ENCODE assay signal across 23 mouse cellular contexts in the genomic region with DNA sequence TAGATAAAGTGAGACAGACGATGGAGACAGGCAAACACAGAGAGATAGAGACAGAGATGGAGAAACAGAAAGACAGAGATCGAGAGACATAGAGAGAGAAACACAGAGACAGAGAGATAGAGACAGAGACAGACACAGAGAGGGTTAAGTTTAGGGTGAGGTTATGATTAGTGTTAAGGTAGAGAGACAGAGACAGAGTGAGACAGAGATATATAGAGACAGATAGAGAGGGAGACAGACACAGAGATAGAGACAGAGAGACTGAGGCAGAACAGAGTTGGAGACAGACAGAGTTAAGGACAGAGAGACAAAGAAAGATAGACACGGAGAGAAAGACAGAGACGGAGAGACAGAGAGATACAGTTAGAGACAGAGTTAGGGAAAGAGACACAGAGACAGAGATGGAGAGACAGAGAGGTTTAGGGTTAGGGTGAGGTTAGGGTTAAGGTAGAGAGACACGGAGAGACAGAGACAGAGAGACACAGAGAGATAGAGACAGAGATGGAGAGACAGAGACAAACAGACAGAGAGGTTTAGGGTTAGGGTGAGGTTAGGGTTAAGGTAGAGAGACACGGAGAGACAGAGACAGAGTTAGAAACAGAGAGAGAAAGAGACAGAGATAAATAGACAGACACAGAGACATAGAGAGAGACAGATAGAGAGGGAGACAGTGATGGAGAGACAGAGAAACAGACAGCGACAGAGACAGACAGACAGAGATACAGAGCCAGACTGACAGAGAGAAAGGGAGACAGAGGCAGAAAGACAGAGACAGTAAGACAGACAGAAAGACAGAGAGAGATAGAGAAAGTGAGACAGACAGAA. TPM values are rescaled to one million over a fixed set of nuclear protein-coding genes. Genes with fewer than 3 reads are reported as not detected.
A peak's percentile ranks its signal among the peaks of the same experiment; 100 is the strongest.
DNase-seq lines count a peak whose midpoint lies in the region; ATAC-seq and TF ChIP-seq lines count a peak whose summit lies in the region.
"Had no signal": no experiment of that assay in that cellular context is flagged by ENCODE, and none has a peak within 500 bp of the region (broad histone marks: within the 10 kb centered on the region; RNA-seq: fewer than 3 reads in every experiment).

No protein-coding gene starts in this region.

- no peak for TF ChIP-seq POLR2A in CH12.LX (IDR thresholded peaks at IDR 0.05; ENCODE audit: low read depth, low read length)

- intact Hi-C loops in heart, postnatal 10 days (cut with DNase I): no loop called here

- in situ Hi-C loops in CH12.LX (cut with MboI; ENCODE audit: low pct_ligation_motif_present, low pct_unique_long_range_greater_than_20kb, low sequenced_read_pairs): no loop called here

- ATAC-seq in monocyte, adult 5-6 weeks (replicated peaks; ENCODE audit: insufficient number of reproducible peaks, low FRiP score, low TSS enrichment, poor library complexity, severe bottlenecking): peak; percentile 12; the same call in 1 of the 2 replicates
- ATAC-seq in forebrain, embryonic 12.5 days (ENCODE audit: low FRiP score): no peak
- ATAC-seq: liver, embryonic 12.5 days; Patski had no signal

- no peak overlapping the region for H3K27ac ChIP-seq in CH12.LX (ENCODE audit: insufficient read depth, low read depth)
- no peak overlapping the region for H3K27ac ChIP-seq in forebrain, embryonic 12.5 days
- no peak overlapping the region for H3K27ac ChIP-seq in heart, embryonic 10.5 days
- H3K27ac ChIP-seq: embryonic facial prominence, embryonic 10.5 days; liver, embryonic 12.5 days; stomach, embryonic 15.5 days had no signal

- TF ChIP-seq CTCF in CH12.LX (conservative IDR thresholded peaks at IDR 0.05 in 1 of 2, IDR thresholded peaks at IDR 0.05 in 1 of 2; ENCODE audit: low read depth in 2 of 2, low read length in 2 of 2): no peak

- H3K9ac ChIP-seq in CH12.LX (ENCODE audit: insufficient read depth, low read depth): no peak overlapping the region
- H3K9ac ChIP-seq in forebrain, embryonic 12.5 days: no peak overlapping the region
- H3K9ac ChIP-seq: liver, embryonic 12.5 days; stomach, embryonic 15.5 days had no signal

- dilution Hi-C loops in CH12.LX (cut with MboI; ENCODE audit: extremely low pct_ligation_motif_present, extremely low pct_unique_long_range_greater_than_20kb, low sequenced_read_pairs): no loop called here

- DNase-seq in 3T3-L1 (ENCODE audit: low read depth, low spot score): peak; percentile 19
- peak; percentile 31 for DNase-seq in CH12.LX (ENCODE audit: extremely low read depth)
- DNase-seq in R1 (ENCODE audit: low read depth, low spot score): peak; percentile 73
- DNase-seq in heart, postnatal 10 days: no peak
- DNase-seq in heart, embryonic 10.5 days (ENCODE audit: low spot score): no peak
- DNase-seq: cerebellum, adult 9-10 months had no signal

- H3K4me3 ChIP-seq in CH12.LX (replicated peaks in 1 of 3; ENCODE audit: low read depth in 2 of 3, low read length in 2 of 3, poor library complexity in 1 of 3): no peak overlapping the region
- no peak overlapping the region for H3K4me3 ChIP-seq in forebrain, embryonic 12.5 days (replicated peaks)
- H3K4me3 ChIP-seq in heart, embryonic 10.5 days: no peak overlapping the region
- H3K4me3 ChIP-seq: embryonic facial prominence, embryonic 10.5 days; liver, embryonic 12.5 days; myocyte; stomach, embryonic 15.5 days had no signal

- TF ChIP-seq RAD21 in CH12.LX (IDR thresholded peaks at IDR 0.05; ENCODE audit: low read depth, low read length): no peak

- peaks cover 43% of the 10 kb centered on the region for H3K9me3 ChIP-seq in CH12.LX (replicated peaks; ENCODE audit: low read length)
- peaks cover 39% of the 10 kb centered on the region for H3K9me3 ChIP-seq in forebrain, embryonic 12.5 days
- H3K9me3 ChIP-seq in heart, embryonic 10.5 days: peaks cover 38% of the 10 kb centered on the region

- no peaks in the 10 kb centered on the region for H3K4me1 ChIP-seq in CH12.LX (ENCODE audit: control insufficient read depth in 1 of 2, insufficient read depth in 2 of 2)
- no peaks in the 10 kb centered on the region for H3K4me1 ChIP-seq in forebrain, embryonic 12.5 days
- H3K4me1 ChIP-seq in heart, embryonic 10.5 days: no peaks in the 10 kb centered on the region
- H3K4me1 ChIP-seq: embryonic facial prominence, embryonic 10.5 days; liver, embryonic 12.5 days; stomach, embryonic 15.5 days had no signal

- H3K36me3 ChIP-seq in CH12.LX (replicated peaks in 1 of 2; ENCODE audit: control insufficient read depth in 1 of 2, insufficient read depth in 1 of 2, low read length in 1 of 2): peaks cover 29 to 43% of the 10 kb centered on the region in 2 experiments
- H3K36me3 ChIP-seq in forebrain, embryonic 12.5 days (replicated peaks): peaks cover 38% of the 10 kb centered on the region
- peaks cover 38% of the 10 kb centered on the region for H3K36me3 ChIP-seq in heart, embryonic 10.5 days

- H3K27me3 ChIP-seq in CH12.LX (replicated peaks): no peaks in the 10 kb centered on the region
- no peaks in the 10 kb centered on the region for H3K27me3 ChIP-seq in forebrain, embryonic 12.5 days
- no peaks in the 10 kb centered on the region for H3K27me3 ChIP-seq in heart, embryonic 10.5 days (ENCODE audit: insufficient read depth, poor library complexity, severe bottlenecking)
- H3K27me3 ChIP-seq: liver, embryonic 12.5 days; Patski; stomach, embryonic 15.5 days had no signal

- no peak for TF ChIP-seq EP300 in CH12.LX (IDR thresholded peaks at IDR 0.05; ENCODE audit: low read length)

- no peak overlapping the region for H3K4me2 ChIP-seq in CH12.LX (ENCODE audit: insufficient read depth, low read depth, poor library complexity, severe bottlenecking)
- no peak overlapping the region for H3K4me2 ChIP-seq in forebrain, embryonic 12.5 days
- H3K4me2 ChIP-seq: liver, embryonic 12.5 days; stomach, embryonic 15.5 days had no signal

- H3K79me2 ChIP-seq in CH12.LX (replicated peaks; ENCODE audit: control insufficient read depth, extremely low read depth, insufficient read depth, poor library complexity, severe bottlenecking): no peaks in the 10 kb centered on the region

- 78% methylated on average over 2 of the region's 7 CpGs for WGBS in forebrain, embryonic 12.5 days
- WGBS in heart, embryonic 10.5 days: 58% methylated on average over 4 of the region's 7 CpGs

TF ChIP-seq in CH12.LX, 34 proteins besides CTCF, POLR2A, EP300 and RAD21:
- TF ChIP-seq HCFC1 (IDR thresholded peaks at IDR 0.05; ENCODE audit: low read depth, low read length): no peak
- no peak for TF ChIP-seq POLR2AphosphoS2 (IDR thresholded peaks at IDR 0.05; ENCODE audit: low read depth, low read length)
- no peak for TF ChIP-seq NRF1 (IDR thresholded peaks at IDR 0.05; ENCODE audit: low read depth, low read length)
- TF ChIP-seq CHD2 (IDR thresholded peaks at IDR 0.05; ENCODE audit: low read length): no peak

RNA-seq across cellular contexts. Expression of a gene that starts 16.8 kb away (rescaled TPM):
- not detected in 2 replicates for total RNA-seq in CH12.LX (2012; rRNA removed)
- not detected in 2 replicates for total RNA-seq in CH12.LX (2014; rRNA removed)
- not detected in 2 replicates for polyA plus RNA-seq in CH12.LX (2012; ENCODE audit: insufficient read length, low read depth)
- total RNA-seq in monocyte, adult 5-6 weeks (2017): not detected in 3 replicates
- not detected for total RNA-seq in heart, postnatal 10 days (2021)
- polyA plus RNA-seq in forebrain, embryonic 12.5 days (2016; fragmentation: Nextera tagmentation; extraction: Ambion mirVana): not detected in 2 replicates
- not detected in 2 replicates for polyA plus RNA-seq in heart, embryonic 10.5 days (2016; fragmentation: Nextera tagmentation; extraction: Ambion mirVana)
- total RNA-seq: adrenal gland, adult 18-20 months; heart, adult 8-10 months; heart, postnatal 25 days; layer of hippocampus, adult 8-10 months; left cerebral cortex, adult 8-10 months; megakaryocyte-erythroid progenitor cell, adult 5-6 weeks had no signal
- polyA plus RNA-seq: embryonic facial prominence, embryonic 10.5 days; intestine, embryonic 14.5 days; kidney, embryonic 16.5 days; liver, embryonic 12.5 days; lung, embryonic 16.5 days; myocyte; Patski; stomach, embryonic 15.5 days; urinary bladder, adult 2 months had no signal

RNA-seq across cellular contexts. Expression of a gene that starts 46.7 kb away (rescaled TPM):
- total RNA-seq in CH12.LX (2012; rRNA removed) (not detected in 2 replicates), CH12.LX (2014; rRNA removed) (not detected in 2 replicates)
- polyA plus RNA-seq in CH12.LX (2012; ENCODE audit: insufficient read length, low read depth): not detected in 2 replicates
- not detected in 3 replicates for total RNA-seq in monocyte, adult 5-6 weeks (2017)
- not detected for total RNA-seq in heart, postnatal 10 days (2021)
- not detected in 2 replicates for polyA plus RNA-seq in forebrain, embryonic 12.5 days (2016; fragmentation: Nextera tagmentation; extraction: Ambion mirVana)
- polyA plus RNA-seq in heart, embryonic 10.5 days (2016; fragmentation: Nextera tagmentation; extraction: Ambion mirVana): not detected in 2 replicates
- total RNA-seq: adrenal gland, adult 18-20 months; heart, adult 8-10 months; heart, postnatal 25 days; layer of hippocampus, adult 8-10 months; left cerebral cortex, adult 8-10 months; megakaryocyte-erythroid progenitor cell, adult 5-6 weeks had no signal
- polyA plus RNA-seq: embryonic facial prominence, embryonic 10.5 days; intestine, embryonic 14.5 days; kidney, embryonic 16.5 days; liver, embryonic 12.5 days; lung, embryonic 16.5 days; myocyte; Patski; stomach, embryonic 15.5 days; urinary bladder, adult 2 months had no signal

Comparison
In these comparisons a context has a peak if more than half of its experiments do, and no peak if none do; other contexts are left out.
1. DNase-seq: peak in 3T3-L1 (single experiment), CH12.LX (single experiment) and R1 (single experiment); none in heart, postnatal 10 days (0 of 2) and heart, embryonic 10.5 days (single experiment).